Mouse (Mus musculus) ES-E14 (cell line): ENCODE data around the gene Txndc12. TPM values are rescaled to one million over a fixed set of nuclear protein-coding genes. Genes with fewer than 3 reads are reported as not detected.

Experiments
- DNase-seq: peaks from one replicate; pipeline ENCODE4 v3.0.0-alpha.2; 2013; ENCODE audit warnings: low read depth, low spot score
- H3K27ac ChIP-seq: 2 replicates; pipeline ENCODE4 v1.5.1; 2012; ENCODE audit warnings: low read depth, mild to moderate bottlenecking, low read length, moderate library complexity, mixed read lengths; ENCODE audit not compliant: poor library complexity, insufficient read depth, severe bottlenecking
- H3K36me3 ChIP-seq: 2 replicates; pipeline ENCODE4 v1.6.1; 2012; ENCODE audit warnings: mild to moderate bottlenecking, low read length, moderate library complexity, mixed read lengths; ENCODE audit not compliant: control insufficient read depth, poor library complexity, insufficient read depth, severe bottlenecking
- H3K4me1 ChIP-seq, 2 experiments: fragments of 150-350 bp in 1 of 2; sonication (generic) in 1 of 2; 2 replicates each; pipeline ENCODE4 v1.6.1; 2012; ENCODE audit warnings: low read length in 2 of 2, mild to moderate bottlenecking in 1 of 2, mixed read lengths in 1 of 2; ENCODE audit not compliant: control insufficient read depth in 2 of 2, insufficient read depth in 2 of 2, poor library complexity in 1 of 2
- H3K4me3 ChIP-seq, 2 experiments: fragments of 150-350 bp in 1 of 2; sonication (generic) in 1 of 2; 2 replicates each; pipeline ENCODE4 v1.5.1; 2012; ENCODE audit warnings: low read length in 2 of 2, low read depth in 1 of 2, mild to moderate bottlenecking in 1 of 2, mixed read lengths in 1 of 2; ENCODE audit not compliant: insufficient read depth in 1 of 2, poor library complexity in 1 of 2, severe bottlenecking in 1 of 2
- H3K9ac ChIP-seq: 2 replicates; pipeline ENCODE4 v1.6.1; 2012; ENCODE audit warnings: low read depth, mild to moderate bottlenecking, low read length, mixed read lengths; ENCODE audit not compliant: poor library complexity, insufficient read depth, severe bottlenecking
- H3K9me3 ChIP-seq: fragments of 150-350 bp; sonication (generic); 2 replicates; pipeline ENCODE4 v1.6.1; 2012; ENCODE audit warnings: low read depth, mild to moderate bottlenecking, low read length; ENCODE audit not compliant: control insufficient read depth, insufficient read depth
- CHD2 ChIP-seq: IDR thresholded peaks from 2 replicates; pipeline ENCODE4 v1.6.1; 2014; ENCODE audit warnings: mild to moderate bottlenecking, low read depth, low read length, inconsistent platforms
- HCFC1 ChIP-seq: IDR thresholded peaks from 2 replicates; pipeline ENCODE4 v1.6.1; 2012; ENCODE audit warnings: low read length, inconsistent platforms, borderline replicate concordance; ENCODE audit not compliant: insufficient read depth
- MAFK ChIP-seq: IDR thresholded peaks from 2 replicates; pipeline ENCODE4 v1.6.1; 2014; ENCODE audit warnings: mild to moderate bottlenecking, low read depth, low read length, inconsistent platforms; ENCODE audit not compliant: insufficient read depth
- ZC3H11A ChIP-seq: IDR thresholded peaks from 2 replicates; pipeline ENCODE4 v1.6.1; 2012; ENCODE audit warnings: low read depth, mild to moderate bottlenecking, inconsistent platforms, low read length, borderline replicate concordance
- ZNF384 ChIP-seq: IDR thresholded peaks from 2 replicates; pipeline ENCODE4 v1.6.1; 2012; ENCODE audit warnings: low read depth, low read length, inconsistent platforms
- in situ Hi-C, 2 experiments: fragments of 600-800 bp; cut with MboI; formaldehyde crosslinking; loops; one replicate each; pipeline ENCODE4 v1.15.1; 2025; ENCODE audit warnings: low sequenced_read_pairs in 2 of 2, inconsistent platforms in 1 of 2; ENCODE audit not compliant: unreplicated experiment in 2 of 2
- total RNA-seq: library from RNA; depleted of rRNA; stranded (reverse); fragments of 300-350 nt; gene quantifications from 2 replicates; pipeline ENCODE4 v1.2.3, GENCODE M21; 2012

Txndc12 gene
- total RNA-seq, 1 experiment = 65.1 TPM

DNA sequence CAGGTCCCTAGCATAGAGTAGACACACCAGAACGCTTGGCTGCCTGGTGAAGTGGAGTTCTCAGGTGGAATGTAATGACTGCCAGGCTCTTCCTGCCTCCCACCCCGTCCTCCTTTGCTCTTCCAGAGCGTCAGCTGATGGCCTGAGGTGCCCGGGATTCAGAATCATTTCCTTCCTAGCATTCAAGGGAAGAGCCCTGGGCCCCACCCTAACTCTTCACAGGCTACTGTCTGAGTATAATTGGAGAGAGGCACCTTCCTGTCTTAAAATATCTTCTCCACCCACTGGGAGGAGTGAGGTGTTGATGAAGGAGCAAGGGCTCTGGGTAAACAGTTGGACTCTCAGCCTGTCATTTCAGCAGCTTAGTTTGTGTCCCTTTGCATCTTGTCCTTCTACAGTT lies 37.7 kb upstream of the Txndc12 start:
- H3K4me3 ChIP-seq = no peak overlapping the region
- TF ChIP-seq ZC3H11A = no peak
- no peak for TF ChIP-seq MAFK
- no peak for TF ChIP-seq HCFC1
- no peak for TF ChIP-seq ZNF384
- H3K9me3 ChIP-seq = no peaks in the 10 kb centered on the region
- H3K9ac ChIP-seq = no peak overlapping the region
- no peaks in the 10 kb centered on the region for H3K36me3 ChIP-seq
- DNase-seq = peak; percentile 53
- in situ Hi-C loops = no loop called here
- H3K27ac ChIP-seq = no peak overlapping the region; the same call in 1 of the 2 replicates
- peaks cover 0 to 3% of the 10 kb centered on the region in 2 experiments; a peak in 2 of 4 replicates for H3K4me1 ChIP-seq

DNA sequence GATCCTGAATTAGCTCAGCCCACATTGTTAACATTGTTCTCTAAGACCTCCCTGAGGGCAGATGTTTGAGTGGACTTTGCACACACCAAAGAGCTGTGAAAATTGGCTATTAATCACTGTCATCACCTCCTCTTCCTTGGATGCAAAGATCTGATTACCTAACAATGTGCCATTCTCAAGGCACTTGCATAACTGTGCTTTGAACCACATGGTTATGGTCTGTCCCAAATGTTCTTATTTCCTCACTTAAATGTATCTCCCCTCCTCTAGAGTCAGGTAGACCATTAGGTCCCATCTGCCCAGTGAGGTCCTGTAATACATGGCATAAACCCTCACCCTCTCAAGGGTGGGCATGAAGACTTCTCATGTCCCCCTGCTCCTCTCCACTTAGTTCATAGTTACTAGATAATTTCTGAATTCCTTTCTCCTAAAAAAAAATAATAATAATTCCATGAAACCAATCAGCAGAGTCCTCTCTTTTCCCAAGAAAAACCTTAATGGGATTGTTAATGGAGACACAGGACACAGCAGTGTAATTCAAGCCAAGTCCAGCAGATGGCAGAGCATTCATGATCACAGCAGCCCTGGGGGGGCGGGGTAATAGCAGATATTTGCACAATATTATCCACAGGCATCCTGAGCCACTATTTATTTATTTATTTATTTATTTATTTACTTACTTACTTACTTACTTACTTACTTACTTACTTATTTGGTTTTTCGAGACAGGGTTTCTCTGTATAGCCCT lies 36.1 kb upstream of the Txndc12 start:
- H3K36me3 ChIP-seq = no peaks in the 10 kb centered on the region
- TF ChIP-seq MAFK = no peak
- no peak for TF ChIP-seq ZNF384
- TF ChIP-seq ZC3H11A = peak; percentile 20; the same call in 1 of the 2 replicates
- in situ Hi-C loops = no loop called here
- no peaks in the 10 kb centered on the region for H3K9me3 ChIP-seq
- no peak overlapping the region for H3K9ac ChIP-seq
- no peak overlapping the region for H3K4me3 ChIP-seq
- no peak overlapping the region for H3K27ac ChIP-seq
- H3K4me1 ChIP-seq = peaks cover 0 to 3% of the 10 kb centered on the region in 2 experiments; a peak in 2 of 4 replicates
- peak; percentile 38 for DNase-seq

DNA sequence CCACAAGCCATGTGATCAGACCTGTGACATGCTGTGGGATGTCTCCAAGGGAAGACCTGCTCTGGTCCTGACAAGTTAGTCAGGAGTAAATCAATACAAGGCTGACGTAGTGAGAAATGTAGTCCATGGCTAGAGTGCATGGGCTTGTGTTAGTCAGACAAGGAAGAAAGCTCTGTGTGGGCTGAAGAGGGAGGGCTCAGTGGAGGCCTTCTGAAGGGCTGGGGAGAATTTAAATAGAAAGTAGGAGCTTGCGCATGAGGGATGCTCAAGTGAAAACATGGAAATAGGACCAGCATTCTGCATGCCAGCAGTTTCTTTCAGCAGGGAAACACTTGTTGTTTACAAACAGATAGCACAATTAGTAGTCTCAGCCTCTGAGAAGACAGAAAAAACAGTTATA lies 30.9 kb upstream of the Txndc12 start:
- no peak for TF ChIP-seq ZNF384
- TF ChIP-seq HCFC1 = no peak
- no peak for TF ChIP-seq MAFK
- TF ChIP-seq CHD2 = no peak
- TF ChIP-seq ZC3H11A = no peak
- in situ Hi-C loops = no loop called here
- Histone ChIP-seq H3K4me3 (no peak overlapping the region), H3K4me1 (no peaks in the 10 kb centered on the region; a peak in 1 of 4 replicates), H3K9me3 (no peaks in the 10 kb centered on the region), H3K36me3 (no peaks in the 10 kb centered on the region), H3K9ac (no peak overlapping the region), H3K27ac (no peak overlapping the region)
- DNase-seq = no peak

DNA sequence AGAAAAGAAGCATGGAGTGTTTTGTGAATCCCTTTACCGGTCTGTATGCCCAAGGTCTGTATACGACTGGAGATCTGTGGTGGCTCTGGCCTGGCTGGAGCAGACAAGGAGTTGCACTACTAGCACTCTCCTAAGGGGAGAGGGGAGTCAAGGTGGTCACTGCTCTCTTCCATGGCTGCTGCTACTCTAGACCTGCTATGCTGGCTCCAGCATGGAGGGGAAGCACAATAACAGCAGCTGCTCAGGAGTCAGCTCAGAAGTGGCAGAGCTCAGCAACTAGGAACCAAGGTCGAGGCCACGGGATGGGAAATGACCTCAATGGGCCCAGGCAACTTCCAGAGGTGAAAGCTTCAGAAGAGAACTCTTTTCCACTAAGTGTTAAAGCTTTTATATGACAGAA lies 23.3 kb upstream of the Txndc12 start:
- Histone ChIP-seq H3K27ac (no peak overlapping the region), H3K9ac (no peak overlapping the region), H3K9me3 (no peaks in the 10 kb centered on the region), H3K4me3 (no peak overlapping the region), H3K36me3 (no peaks in the 10 kb centered on the region), H3K4me1 (no peaks in the 10 kb centered on the region)
- no peak for DNase-seq
- no peak for TF ChIP-seq MAFK
- TF ChIP-seq CHD2 = no peak
- no peak for TF ChIP-seq HCFC1
- no peak for TF ChIP-seq ZC3H11A
- no peak for TF ChIP-seq ZNF384
- in situ Hi-C loops = no loop called here
